Mouse (Mus musculus): ENCODE data around the gene Clcn1. TPM values are rescaled to one million over a fixed set of nuclear protein-coding genes. Genes with fewer than 3 reads are reported as not detected.
A peak's percentile ranks its signal among the peaks of the same experiment; 100 is the strongest.

The Clcn1 gene
- total RNA-seq (2014; fragmentation: Nextera tagmentation) (0.24 and 0.45 TPM in 2 replicates), total RNA-seq (2017) (0.06 and 0.11 TPM in 2 replicates), polyA plus RNA-seq (2012) (not detected in 2 replicates)

- TF ChIP-seq TAL1 (conservative IDR thresholded peaks at IDR 0.05; ENCODE audit: low read depth, low read length) (no peak), GATA2 (IDR thresholded peaks at IDR 0.05; ENCODE audit: borderline replicate concordance, low read depth, low read length) (no peak)
- Histone ChIP-seq H3K36me3 (replicated peaks) (peaks cover 42% of the 10 kb centered on the region), H3K9me3 (replicated peaks) (no peaks in the 10 kb centered on the region), H3K27me3 (ENCODE audit: insufficient read depth, low read length) (peaks cover under 1% of the 10 kb centered on the region; the same call in 1 of the 2 replicates), H3K4me3 (ENCODE audit: low read depth, low read length) (no peak within 1 kb of the TSS), H3K4me1 (ENCODE audit: insufficient read depth, low read depth, low read length) (no peaks in the 10 kb centered on the region)
- ATAC-seq (ENCODE audit: extremely low read depth, insufficient number of reproducible peaks, low FRiP score, poor library complexity, severe bottlenecking), result no peak
- no peak for DNase-seq (ENCODE audit: low spot score)
These were observed at the start of gene Clcn1 for GRCm38 (mm10) chr6:42286448-42286847. Clcn1 (plus strand) TSS chr6:42286685.

DNA sequence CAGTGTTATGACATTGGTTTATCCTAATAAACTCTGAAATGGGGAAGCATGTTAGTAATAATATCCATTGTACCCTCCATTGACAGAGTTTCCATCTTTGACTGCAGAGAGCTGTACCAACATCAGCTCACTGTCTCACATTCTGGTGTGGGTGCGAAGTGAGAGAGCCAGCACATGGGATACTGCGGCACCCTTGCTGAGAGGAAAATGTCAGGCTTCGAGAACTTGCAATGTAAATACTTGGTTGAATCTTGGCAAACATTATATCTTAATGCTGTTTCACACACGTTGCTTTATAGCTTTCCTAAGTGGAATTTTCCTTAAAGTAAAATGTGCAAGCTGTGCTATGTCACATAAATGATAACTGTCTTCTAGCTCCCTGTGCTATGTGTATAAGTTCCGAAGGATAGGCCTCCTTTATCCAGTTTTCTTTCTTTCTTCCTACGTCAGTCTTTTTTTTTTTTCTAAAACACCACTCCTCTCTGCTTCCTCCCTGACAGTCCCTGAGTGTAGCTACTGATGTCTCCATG is 49.1 kb upstream of the Clcn1 start:
- no peak overlapping the region for H3K4me3 ChIP-seq (ENCODE audit: low read depth, low read length)
- ATAC-seq (ENCODE audit: extremely low read depth, insufficient number of reproducible peaks, low FRiP score, poor library complexity, severe bottlenecking) (no peak), DNase-seq (ENCODE audit: low spot score) (no peak)
- TF ChIP-seq TAL1 (conservative IDR thresholded peaks at IDR 0.05; ENCODE audit: low read depth, low read length) (no peak), CTCF (IDR thresholded peaks at IDR 0.05; ENCODE audit: low read depth, low read length) (no peak), GATA2 (IDR thresholded peaks at IDR 0.05; ENCODE audit: borderline replicate concordance, low read depth, low read length) (no peak), GATA1 (IDR thresholded peaks at IDR 0.05; ENCODE audit: borderline replicate concordance, low read length) (no peak), POLR2AphosphoS5 (IDR thresholded peaks at IDR 0.05; ENCODE audit: insufficient replicate concordance, low read depth, low read length) (no peak)
- no peaks in the 10 kb centered on the region for H3K4me1 ChIP-seq (ENCODE audit: insufficient read depth, low read depth, low read length)
- no peaks in the 10 kb centered on the region for H3K9me3 ChIP-seq (replicated peaks)
- no peaks in the 10 kb centered on the region for H3K36me3 ChIP-seq (replicated peaks)
- 0 out of 2 replicates have a peak, but pooled peaks cover 2% of the 10 kb centered on the region for H3K27me3 ChIP-seq (ENCODE audit: insufficient read depth, low read length)

DNA sequence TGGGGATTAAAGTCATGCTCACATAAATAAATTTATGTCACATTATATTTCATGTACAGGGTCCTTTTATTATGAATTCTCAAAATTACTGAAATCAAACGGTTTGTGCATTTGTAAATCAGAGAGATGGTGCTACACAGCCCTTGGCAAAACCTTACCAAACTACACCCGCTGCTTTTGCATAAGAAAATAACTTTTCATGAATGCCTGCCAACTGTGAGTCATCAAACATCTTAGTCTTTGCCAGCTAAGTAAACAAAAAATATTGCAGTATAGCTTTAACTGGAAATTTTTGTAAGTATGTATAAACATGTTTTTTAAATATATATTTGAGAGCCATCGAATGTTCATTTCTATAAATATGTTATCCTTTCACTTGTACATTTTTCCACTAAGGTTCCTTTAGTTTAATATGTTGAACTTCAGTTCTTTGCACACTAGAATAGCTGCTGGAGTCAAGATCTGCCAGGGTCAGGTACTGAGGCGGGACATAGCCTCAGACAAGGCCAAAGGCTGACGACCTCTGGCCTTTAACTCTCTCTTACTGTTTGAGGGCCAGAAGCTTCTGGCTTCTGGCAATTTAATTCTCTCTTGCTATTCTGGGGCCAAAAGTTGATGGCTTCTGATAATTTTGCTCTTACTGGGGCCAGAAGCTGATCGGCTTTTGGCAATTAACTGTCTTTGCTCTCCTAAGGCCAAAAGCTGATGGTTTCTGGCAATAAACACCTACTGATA is 45.0 kb upstream of the Clcn1 start:
- Histone ChIP-seq H3K4me1 (ENCODE audit: insufficient read depth, low read depth, low read length) (peaks cover 6% of the 10 kb centered on the region; the same call in 1 of the 2 replicates), H3K36me3 (replicated peaks) (no peaks in the 10 kb centered on the region), H3K9me3 (replicated peaks) (no peaks in the 10 kb centered on the region), H3K27me3 (ENCODE audit: insufficient read depth, low read length) (peaks cover 12% of the 10 kb centered on the region), H3K4me3 (ENCODE audit: low read depth, low read length) (no peak overlapping the region)
- ATAC-seq (ENCODE audit: extremely low read depth, insufficient number of reproducible peaks, low FRiP score, poor library complexity, severe bottlenecking) (no peak), DNase-seq (ENCODE audit: low spot score) (no peak)
- no peak for TF ChIP-seq POLR2AphosphoS5 (IDR thresholded peaks at IDR 0.05; ENCODE audit: insufficient replicate concordance, low read depth, low read length)
- no peak for TF ChIP-seq GATA1 (IDR thresholded peaks at IDR 0.05; ENCODE audit: borderline replicate concordance, low read length)
- no peak for TF ChIP-seq TAL1 (conservative IDR thresholded peaks at IDR 0.05; ENCODE audit: low read depth, low read length)
- TF ChIP-seq GATA2 (IDR thresholded peaks at IDR 0.05; ENCODE audit: borderline replicate concordance, low read depth, low read length), result no peak
- TF ChIP-seq CTCF (IDR thresholded peaks at IDR 0.05; ENCODE audit: low read depth, low read length), result no peak

DNA sequence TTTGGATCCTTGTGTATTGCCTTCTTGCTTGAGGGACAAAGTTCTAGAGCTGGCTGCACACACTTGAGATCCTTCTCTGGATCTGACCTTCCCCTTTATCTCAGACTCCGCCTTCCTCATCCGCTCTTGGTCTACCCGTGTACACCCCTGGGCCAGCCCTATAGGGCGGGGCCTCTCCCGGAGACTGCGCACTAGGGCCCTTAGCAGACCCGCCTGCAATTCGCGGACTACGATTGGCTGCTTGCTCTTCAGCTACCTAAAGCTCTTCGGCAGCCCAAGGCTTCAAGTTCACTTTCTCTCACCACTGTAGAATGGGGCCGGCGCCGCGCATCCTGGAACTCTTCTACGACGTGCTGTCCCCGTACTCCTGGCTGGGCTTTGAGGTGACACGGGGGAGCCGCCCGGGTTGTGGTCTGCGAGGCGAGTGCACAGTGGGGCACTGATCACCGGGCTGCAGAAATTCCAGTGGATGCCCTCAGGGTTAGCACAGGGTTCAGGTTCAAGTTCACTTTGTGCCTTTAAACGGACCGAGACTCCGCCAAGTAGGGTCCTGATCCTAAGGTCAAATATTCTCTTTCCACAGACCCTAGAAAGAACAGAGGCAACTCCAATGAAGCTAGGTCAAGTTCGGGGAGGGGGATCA is 40.7 kb upstream of the Clcn1 start, which contains the start of gene Gstk1:
Gene Gstk1 (plus strand): TSS at position 225 of the 643 bp plus-strand sequence.
- DNase-seq (ENCODE audit: low spot score) (peak; percentile 18), ATAC-seq (ENCODE audit: extremely low read depth, insufficient number of reproducible peaks, low FRiP score, poor library complexity, severe bottlenecking) (peak; percentile 68)
- no peaks in the 10 kb centered on the region for H3K36me3 ChIP-seq (replicated peaks)
- H3K4me3 ChIP-seq (ENCODE audit: low read depth, low read length), result no peak within 1 kb of the TSS; the same call in 1 of the 2 replicates
- no peaks in the 10 kb centered on the region for H3K9me3 ChIP-seq (replicated peaks)
- TF ChIP-seq POLR2AphosphoS5 (IDR thresholded peaks at IDR 0.05; ENCODE audit: insufficient replicate concordance, low read depth, low read length) (no peak), TAL1 (conservative IDR thresholded peaks at IDR 0.05; ENCODE audit: low read depth, low read length) (no peak), GATA1 (IDR thresholded peaks at IDR 0.05; ENCODE audit: borderline replicate concordance, low read length) (no peak), GATA2 (IDR thresholded peaks at IDR 0.05; ENCODE audit: borderline replicate concordance, low read depth, low read length) (no peak), CTCF (IDR thresholded peaks at IDR 0.05; ENCODE audit: low read depth, low read length) (no peak)
- peaks cover 21% of the 10 kb centered on the region for H3K27me3 ChIP-seq (ENCODE audit: insufficient read depth, low read length)
- peaks cover 6% of the 10 kb centered on the region; the same call in 1 of the 2 replicates for H3K4me1 ChIP-seq (ENCODE audit: insufficient read depth, low read depth, low read length)

DNA sequence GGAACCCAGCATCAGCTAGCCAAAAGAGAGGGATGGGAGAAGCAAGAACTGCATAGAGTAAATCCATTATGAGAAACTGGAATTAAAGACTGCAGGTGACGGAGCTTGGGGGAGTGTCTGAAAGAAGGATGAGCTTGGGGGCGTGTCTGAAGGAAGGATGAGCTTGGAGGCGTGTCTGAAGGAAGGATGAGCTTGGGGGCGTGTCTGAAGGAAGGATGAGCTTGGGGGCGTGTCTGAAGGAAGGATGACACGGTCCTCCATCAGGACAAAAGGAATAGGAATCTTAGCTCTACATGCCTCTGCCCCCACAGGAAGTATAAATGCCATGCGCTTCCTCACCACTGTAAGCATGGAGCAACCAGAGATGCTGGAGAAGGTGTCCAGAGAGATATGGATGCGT is 39.3 kb upstream of the Clcn1 start:
- Histone ChIP-seq H3K9me3 (replicated peaks) (no peaks in the 10 kb centered on the region), H3K4me3 (ENCODE audit: low read depth, low read length) (no peak overlapping the region), H3K27me3 (ENCODE audit: insufficient read depth, low read length) (peaks cover 20% of the 10 kb centered on the region), H3K4me1 (ENCODE audit: insufficient read depth, low read depth, low read length) (peaks cover 6% of the 10 kb centered on the region; the same call in 1 of the 2 replicates), H3K36me3 (replicated peaks) (no peaks in the 10 kb centered on the region)
- no peak for ATAC-seq (ENCODE audit: extremely low read depth, insufficient number of reproducible peaks, low FRiP score, poor library complexity, severe bottlenecking)
- no peak for DNase-seq (ENCODE audit: low spot score)
- TF ChIP-seq GATA2 (IDR thresholded peaks at IDR 0.05; ENCODE audit: borderline replicate concordance, low read depth, low read length) (no peak), CTCF (IDR thresholded peaks at IDR 0.05; ENCODE audit: low read depth, low read length) (no peak), GATA1 (IDR thresholded peaks at IDR 0.05; ENCODE audit: borderline replicate concordance, low read length) (no peak), POLR2AphosphoS5 (IDR thresholded peaks at IDR 0.05; ENCODE audit: insufficient replicate concordance, low read depth, low read length) (no peak), TAL1 (conservative IDR thresholded peaks at IDR 0.05; ENCODE audit: low read depth, low read length) (no peak)

GRCm38 (mm10) chr6:42247981-42248380 is 38.5 kb upstream of the Clcn1 start:
- H3K4me3 ChIP-seq (ENCODE audit: low read depth, low read length), result no peak overlapping the region
- DNase-seq (ENCODE audit: low spot score) (no peak), ATAC-seq (ENCODE audit: extremely low read depth, insufficient number of reproducible peaks, low FRiP score, poor library complexity, severe bottlenecking) (no peak)
- TF ChIP-seq CTCF (IDR thresholded peaks at IDR 0.05; ENCODE audit: low read depth, low read length) (no peak), POLR2AphosphoS5 (IDR thresholded peaks at IDR 0.05; ENCODE audit: insufficient replicate concordance, low read depth, low read length) (no peak), TAL1 (conservative IDR thresholded peaks at IDR 0.05; ENCODE audit: low read depth, low read length) (no peak), GATA2 (IDR thresholded peaks at IDR 0.05; ENCODE audit: borderline replicate concordance, low read depth, low read length) (no peak), GATA1 (IDR thresholded peaks at IDR 0.05; ENCODE audit: borderline replicate concordance, low read length) (no peak)
- no peaks in the 10 kb centered on the region for H3K36me3 ChIP-seq (replicated peaks)
- no peaks in the 10 kb centered on the region for H3K9me3 ChIP-seq (replicated peaks)
- peaks cover 6% of the 10 kb centered on the region; the same call in 1 of the 2 replicates for H3K4me1 ChIP-seq (ENCODE audit: insufficient read depth, low read depth, low read length)
- H3K27me3 ChIP-seq (ENCODE audit: insufficient read depth, low read length), result peaks cover 25% of the 10 kb centered on the region

Data from G1E (cell line).